ENCODE assay signal across 23 mouse cellular contexts in genomic region chr19:46331936-46332335, GRCm38 (mm10). TPM values are rescaled to one million over a fixed set of nuclear protein-coding genes. Genes with fewer than 3 reads are reported as not detected.
DNase-seq lines count a peak whose midpoint lies in the region; ATAC-seq lines count a peak whose summit lies in the region.
"Had no signal": no experiment of that assay in that cellular context is flagged by ENCODE, and none has a peak within 500 bp of the region (broad histone marks: within the 10 kb centered on the region; RNA-seq: fewer than 3 reads in every experiment).

No protein-coding gene starts in this region.

- no peak overlapping the region for H3K4me3 ChIP-seq in liver, embryonic 13.5 days (replicated peaks)
- no peak overlapping the region for H3K4me3 ChIP-seq in liver, embryonic 12.5 days
- 0 out of 2 replicates have a peak overlapping the region, but pooled peaks have one; percentile 3 for H3K4me3 ChIP-seq in neural tube, embryonic 13.5 days
- H3K4me3 ChIP-seq in neural tube, embryonic 15.5 days (replicated peaks) = no peak overlapping the region
- no peak overlapping the region for H3K4me3 ChIP-seq in heart, embryonic 11.5 days (ENCODE audit: low read depth, low read length)
- H3K4me3 ChIP-seq: embryonic facial prominence, embryonic 13.5 days; erythroblast, embryonic 14.5 days; forebrain, embryonic 12.5 days; forebrain, embryonic 15.5 days; heart, embryonic 13.5 days; hindbrain, embryonic 15.5 days had no signal

- peaks cover 40% of the 10 kb centered on the region for H3K4me1 ChIP-seq in liver, embryonic 13.5 days (replicated peaks)
- peaks cover 34% of the 10 kb centered on the region for H3K4me1 ChIP-seq in liver, embryonic 12.5 days
- peaks cover 30% of the 10 kb centered on the region for H3K4me1 ChIP-seq in neural tube, embryonic 13.5 days (replicated peaks)
- H3K4me1 ChIP-seq in neural tube, embryonic 15.5 days = peaks cover 34% of the 10 kb centered on the region
- peaks cover 16% of the 10 kb centered on the region for H3K4me1 ChIP-seq in heart, embryonic 11.5 days (ENCODE audit: control insufficient read depth, insufficient read depth, low read length)

- no peaks in the 10 kb centered on the region for H3K9me3 ChIP-seq in liver, embryonic 13.5 days (replicated peaks)
- H3K9me3 ChIP-seq in liver, embryonic 12.5 days (replicated peaks) = no peaks in the 10 kb centered on the region
- H3K9me3 ChIP-seq in neural tube, embryonic 13.5 days = no peaks in the 10 kb centered on the region
- no peaks in the 10 kb centered on the region for H3K9me3 ChIP-seq in neural tube, embryonic 15.5 days (replicated peaks)
- no peaks in the 10 kb centered on the region for H3K9me3 ChIP-seq in heart, embryonic 11.5 days (replicated peaks; ENCODE audit: control insufficient read depth, low read length)
- H3K9me3 ChIP-seq: embryonic facial prominence, embryonic 13.5 days; forebrain, embryonic 12.5 days; forebrain, embryonic 15.5 days; heart, embryonic 13.5 days; hindbrain, embryonic 15.5 days had no signal

- no peak overlapping the region for H3K9ac ChIP-seq in liver, embryonic 13.5 days
- no peak overlapping the region for H3K9ac ChIP-seq in liver, embryonic 12.5 days
- no peak overlapping the region for H3K9ac ChIP-seq in neural tube, embryonic 13.5 days
- no peak overlapping the region for H3K9ac ChIP-seq in neural tube, embryonic 15.5 days (replicated peaks)
- no peak overlapping the region for H3K9ac ChIP-seq in heart, embryonic 11.5 days (ENCODE audit: low read depth, low read length)
- H3K9ac ChIP-seq: forebrain, embryonic 12.5 days; forebrain, embryonic 15.5 days; heart, embryonic 13.5 days; hindbrain, embryonic 15.5 days had no signal

- H3K27me3 ChIP-seq in liver, embryonic 13.5 days = peaks cover 13% of the 10 kb centered on the region
- peaks cover 15% of the 10 kb centered on the region for H3K27me3 ChIP-seq in liver, embryonic 12.5 days (replicated peaks)
- H3K27me3 ChIP-seq in neural tube, embryonic 13.5 days = no peaks in the 10 kb centered on the region
- H3K27me3 ChIP-seq in neural tube, embryonic 15.5 days (replicated peaks) = no peaks in the 10 kb centered on the region
- H3K27me3 ChIP-seq in heart, embryonic 11.5 days (ENCODE audit: control insufficient read depth, insufficient read depth, low read length) = peaks cover 6% of the 10 kb centered on the region
- H3K27me3 ChIP-seq: forebrain, embryonic 15.5 days; hindbrain, embryonic 15.5 days had no signal

- ATAC-seq in liver, embryonic 13.5 days (ENCODE audit: low read depth) = no peak
- ATAC-seq in liver, embryonic 12.5 days = no peak
- ATAC-seq in neural tube, embryonic 13.5 days (ENCODE audit: low read depth) = no peak
- ATAC-seq in neural tube, embryonic 15.5 days (ENCODE audit: low FRiP score) = no peak
- no peak for ATAC-seq in heart, embryonic 11.5 days (replicated peaks; ENCODE audit: insufficient number of reproducible peaks, low FRiP score, low TSS enrichment)
- ATAC-seq: CD4-positive, CD25-positive, alpha-beta regulatory T cell, adult 4 months; forebrain, embryonic 15.5 days; intestine, postnatal 0 days had no signal

- WGBS in liver, embryonic 13.5 days (ENCODE audit: insufficient replicate concordance) = 75% methylated on average over 3 of the region's 3 CpGs
- WGBS in liver, embryonic 12.5 days (ENCODE audit: insufficient replicate concordance) = 64% methylated on average over 3 of the region's 3 CpGs
- 88% methylated on average over 3 of the region's 3 CpGs for WGBS in neural tube, embryonic 13.5 days
- WGBS in neural tube, embryonic 15.5 days = 94% methylated on average over 3 of the region's 3 CpGs
- WGBS in heart, embryonic 11.5 days (ENCODE audit: insufficient replicate concordance) = 76% methylated on average over 3 of the region's 3 CpGs

- H3K36me3 ChIP-seq in liver, embryonic 13.5 days = peaks cover 20% of the 10 kb centered on the region
- peaks cover 27% of the 10 kb centered on the region for H3K36me3 ChIP-seq in liver, embryonic 12.5 days
- peaks cover 24% of the 10 kb centered on the region for H3K36me3 ChIP-seq in neural tube, embryonic 13.5 days
- H3K36me3 ChIP-seq in neural tube, embryonic 15.5 days = peaks cover 25% of the 10 kb centered on the region
- peaks cover 3% of the 10 kb centered on the region; the same call in 1 of the 2 replicates for H3K36me3 ChIP-seq in heart, embryonic 11.5 days (ENCODE audit: control insufficient read depth, insufficient read depth, low read length)

- no peak overlapping the region for H3K4me2 ChIP-seq in liver, embryonic 13.5 days
- no peak overlapping the region for H3K4me2 ChIP-seq in liver, embryonic 12.5 days
- H3K4me2 ChIP-seq in neural tube, embryonic 13.5 days = peak overlapping the region; percentile 34
- no peak overlapping the region for H3K4me2 ChIP-seq in neural tube, embryonic 15.5 days
- no peak overlapping the region for H3K4me2 ChIP-seq in heart, embryonic 11.5 days
- H3K4me2 ChIP-seq: embryonic facial prominence, embryonic 13.5 days; forebrain, embryonic 12.5 days; forebrain, embryonic 15.5 days; heart, embryonic 13.5 days; hindbrain, embryonic 15.5 days had no signal

- DNase-seq in cerebellum, adult 9-11 months = peak; percentile 46
- no peak for DNase-seq in cerebellum, postnatal 14 days
- DNase-seq in liver, embryonic 13.5 days = no peak
- DNase-seq: adrenal gland, adult 2 months; adrenal gland, postnatal 14 days; cerebellum, adult 11 months; cerebellum, adult 9-10 months; gastrocnemius, postnatal 25 days; heart, adult 18-20 months; heart, postnatal 14 days; heart, postnatal 4 days had no signal

- H3K27ac ChIP-seq in liver, embryonic 13.5 days = 0 out of 2 replicates have a peak overlapping the region, but pooled peaks have one; percentile 3
- no peak overlapping the region for H3K27ac ChIP-seq in liver, embryonic 12.5 days
- no peak overlapping the region for H3K27ac ChIP-seq in neural tube, embryonic 13.5 days (replicated peaks)
- no peak overlapping the region for H3K27ac ChIP-seq in neural tube, embryonic 15.5 days (replicated peaks)
- no peak overlapping the region for H3K27ac ChIP-seq in heart, embryonic 11.5 days (ENCODE audit: low read depth, low read length)
- H3K27ac ChIP-seq: embryonic facial prominence, embryonic 13.5 days; forebrain, embryonic 15.5 days; heart, embryonic 13.5 days; hindbrain, embryonic 15.5 days had no signal

RNA-seq across cellular contexts. Expression of gene Fbxl15, which starts 4.0 kb away (rescaled TPM):
- polyA plus RNA-seq in liver, embryonic 13.5 days (2015; fragmentation: Nextera tagmentation; extraction: Ambion mirVana) = 11.2 and 12.1 TPM in 2 replicates
- 13.4 and 13.5 TPM in 2 replicates for polyA plus RNA-seq in liver, embryonic 12.5 days (2016; fragmentation: Nextera tagmentation; extraction: Ambion mirVana)
- polyA plus RNA-seq in neural tube, embryonic 13.5 days (2015; fragmentation: Nextera tagmentation; extraction: Ambion mirVana) = 37.7 and 39.1 TPM in 2 replicates
- polyA plus RNA-seq in neural tube, embryonic 15.5 days (2015; fragmentation: Nextera tagmentation; extraction: Ambion mirVana) = 44.0 and 52.3 TPM in 2 replicates
- 9.6 and 9.7 TPM in 2 replicates for polyA plus RNA-seq in heart, embryonic 11.5 days (2014; fragmentation: Nextera tagmentation; extraction: Ambion mirVana)

RNA-seq across cellular contexts. Expression of gene Psd, which starts 5.0 kb away (rescaled TPM):
- polyA plus RNA-seq in liver, embryonic 13.5 days (2015; fragmentation: Nextera tagmentation; extraction: Ambion mirVana) = 5.8 and 7.1 TPM in 2 replicates
- 10.7 and 11.3 TPM in 2 replicates for polyA plus RNA-seq in liver, embryonic 12.5 days (2016; fragmentation: Nextera tagmentation; extraction: Ambion mirVana)
- 47.2 and 53.8 TPM in 2 replicates for polyA plus RNA-seq in neural tube, embryonic 13.5 days (2015; fragmentation: Nextera tagmentation; extraction: Ambion mirVana)
- 88.4 and 118 TPM in 2 replicates for polyA plus RNA-seq in neural tube, embryonic 15.5 days (2015; fragmentation: Nextera tagmentation; extraction: Ambion mirVana)
- polyA plus RNA-seq in heart, embryonic 11.5 days (2014; fragmentation: Nextera tagmentation; extraction: Ambion mirVana) = 8.8 and 9.1 TPM in 2 replicates

RNA-seq across cellular contexts. Expression of gene Cuedc2, which starts 6.6 kb away (rescaled TPM):
- polyA plus RNA-seq in liver, embryonic 13.5 days (2015; fragmentation: Nextera tagmentation; extraction: Ambion mirVana) = 85.6 and 86.7 TPM in 2 replicates
- 97.6 and 99.1 TPM in 2 replicates for polyA plus RNA-seq in liver, embryonic 12.5 days (2016; fragmentation: Nextera tagmentation; extraction: Ambion mirVana)
- polyA plus RNA-seq in neural tube, embryonic 13.5 days (2015; fragmentation: Nextera tagmentation; extraction: Ambion mirVana) = 318 and 357 TPM in 2 replicates
- 322 and 350 TPM in 2 replicates for polyA plus RNA-seq in neural tube, embryonic 15.5 days (2015; fragmentation: Nextera tagmentation; extraction: Ambion mirVana)
- 124 and 139 TPM in 2 replicates for polyA plus RNA-seq in heart, embryonic 11.5 days (2014; fragmentation: Nextera tagmentation; extraction: Ambion mirVana)

RNA-seq across cellular contexts. Expression of gene Mfsd13a, which starts 9.0 kb away (rescaled TPM):
- 10.6 and 12.3 TPM in 2 replicates for polyA plus RNA-seq in liver, embryonic 13.5 days (2015; fragmentation: Nextera tagmentation; extraction: Ambion mirVana)
- 13.2 and 14.5 TPM in 2 replicates for polyA plus RNA-seq in liver, embryonic 12.5 days (2016; fragmentation: Nextera tagmentation; extraction: Ambion mirVana)
- 10.3 and 10.6 TPM in 2 replicates for polyA plus RNA-seq in neural tube, embryonic 13.5 days (2015; fragmentation: Nextera tagmentation; extraction: Ambion mirVana)
- polyA plus RNA-seq in neural tube, embryonic 15.5 days (2015; fragmentation: Nextera tagmentation; extraction: Ambion mirVana) = 13.2 and 13.9 TPM in 2 replicates
- 3.1 and 4.0 TPM in 2 replicates for polyA plus RNA-seq in heart, embryonic 11.5 days (2014; fragmentation: Nextera tagmentation; extraction: Ambion mirVana)

RNA-seq across cellular contexts. Expression of gene 2310034G01Rik, which starts 18.2 kb away (rescaled TPM):
- polyA plus RNA-seq in liver, embryonic 13.5 days (2015; fragmentation: Nextera tagmentation; extraction: Ambion mirVana) = 0.44 and 0.59 TPM in 2 replicates
- polyA plus RNA-seq in liver, embryonic 12.5 days (2016; fragmentation: Nextera tagmentation; extraction: Ambion mirVana) = 0.37 and 0.41 TPM in 2 replicates
- polyA plus RNA-seq in neural tube, embryonic 13.5 days (2015; fragmentation: Nextera tagmentation; extraction: Ambion mirVana) = 2.5 and 3.5 TPM in 2 replicates
- polyA plus RNA-seq in neural tube, embryonic 15.5 days (2015; fragmentation: Nextera tagmentation; extraction: Ambion mirVana) = 2.4 and 2.7 TPM in 2 replicates
- 0.90 and 1.0 TPM in 2 replicates for polyA plus RNA-seq in heart, embryonic 11.5 days (2014; fragmentation: Nextera tagmentation; extraction: Ambion mirVana)
- polyA plus RNA-seq: erythroblast, embryonic 14.5 days had no signal
